Mouse (Mus musculus): ENCODE measurements around the gene Pde4dip.

Pde4dip gene

GRCm38 (mm10) chr3:97751566-97751965, 136.9 kb downstream of the Pde4dip start:
- DNase-seq (ENCODE audit: low read depth): no peak

- no peak for DNase-seq (ENCODE audit: low read depth)
Observed at GRCm38 (mm10) chr3:97748789-97749188, 139.7 kb downstream of the Pde4dip start.

- no peak for DNase-seq (ENCODE audit: low read depth)
Observed at GRCm38 (mm10) chr3:97742841-97743240, 145.7 kb downstream of the Pde4dip start.

GRCm38 (mm10) chr3:97735575-97735974, 152.9 kb downstream of the Pde4dip start:
- no peak for DNase-seq (ENCODE audit: low read depth)

DNA sequence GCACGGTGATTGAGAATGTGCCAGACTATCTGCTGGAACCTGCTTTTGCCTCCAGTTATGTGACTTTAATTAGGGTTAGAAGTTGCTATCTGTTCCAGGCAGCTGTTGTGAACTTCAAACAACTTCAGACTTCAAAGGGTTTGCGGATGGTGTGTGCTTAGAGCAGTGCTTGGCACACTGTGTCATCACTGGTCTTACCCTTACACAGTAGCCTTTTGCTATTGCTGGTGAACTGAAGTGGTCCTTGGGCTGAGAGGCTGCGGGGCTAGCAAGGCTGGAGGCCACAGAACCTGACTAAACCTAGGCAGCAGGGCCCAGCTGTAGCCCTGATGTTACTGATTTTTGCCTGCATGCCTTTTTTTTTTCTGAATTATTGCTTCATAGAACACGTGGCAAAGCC, 154.2 kb downstream of the Pde4dip start:
- no peak for DNase-seq (ENCODE audit: low read depth)

DNA sequence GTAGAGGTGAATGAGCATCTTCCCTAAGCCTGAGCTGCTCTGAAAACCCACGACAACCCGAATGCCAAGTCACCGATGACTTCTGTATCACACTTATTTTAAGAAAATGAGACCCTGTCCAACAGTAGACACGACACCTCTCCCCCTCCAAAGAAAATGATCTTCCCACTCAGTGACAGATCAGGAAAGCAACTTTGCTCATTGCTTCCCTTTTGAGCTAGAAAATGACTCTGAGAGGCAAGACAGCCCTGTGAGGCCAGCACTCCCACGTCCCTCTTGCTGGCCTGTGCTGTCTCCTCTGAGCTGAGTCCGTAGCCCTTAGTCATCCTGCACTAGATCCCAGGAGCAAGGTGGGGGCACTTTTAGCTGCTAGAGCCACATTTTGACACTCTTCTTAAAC, 155.9 kb downstream of the Pde4dip start:
- DNase-seq (ENCODE audit: low read depth): no peak

- DNase-seq (ENCODE audit: low read depth): no peak
Observed at GRCm38 (mm10) chr3:97730624-97731023, 157.9 kb downstream of the Pde4dip start.

GRCm38 (mm10) chr3:97730131-97730530, 158.4 kb downstream of the Pde4dip start:
- DNase-seq (ENCODE audit: low read depth): no peak

DNA sequence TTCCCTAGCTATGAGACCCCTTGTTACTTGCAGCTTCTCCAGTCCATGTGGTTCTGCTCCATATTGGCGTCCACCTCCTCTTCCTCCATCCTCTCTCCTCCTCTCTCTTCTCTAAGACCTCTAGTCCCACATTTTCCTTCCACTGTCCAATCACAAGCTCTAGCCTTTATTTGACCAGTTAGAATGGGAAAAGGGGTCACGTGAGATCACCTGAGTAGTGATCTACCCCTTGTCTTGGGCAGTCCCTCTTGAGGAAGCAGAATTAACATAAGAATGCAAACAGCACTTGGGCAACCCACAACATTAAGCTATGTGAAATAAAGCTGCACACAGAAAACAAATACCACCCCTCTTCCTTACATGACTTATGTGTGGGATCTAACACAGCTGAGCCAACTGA, 160.7 kb downstream of the Pde4dip start:
- no peak for DNase-seq (ENCODE audit: low read depth)

- DNase-seq (ENCODE audit: low read depth): no peak
Observed at GRCm38 (mm10) chr3:97719116-97719515, 169.4 kb downstream of the Pde4dip start.

- peak; percentile 16 for DNase-seq (ENCODE audit: low read depth)
Observed at GRCm38 (mm10) chr3:97715922-97716321, 172.6 kb downstream of the Pde4dip start.

- DNase-seq (ENCODE audit: low read depth): no peak
Observed at GRCm38 (mm10) chr3:97710881-97711280, 177.6 kb downstream of the Pde4dip start.

- peak; percentile 17 for DNase-seq (ENCODE audit: low read depth)
Observed at GRCm38 (mm10) chr3:97710134-97710533, 178.4 kb downstream of the Pde4dip start.

- DNase-seq (ENCODE audit: low read depth): no peak
Observed at GRCm38 (mm10) chr3:97706561-97706960, 181.9 kb downstream of the Pde4dip start.

- DNase-seq (ENCODE audit: low read depth): no peak
Observed at GRCm38 (mm10) chr3:97705508-97705907, 183.0 kb downstream of the Pde4dip start.

DNA sequence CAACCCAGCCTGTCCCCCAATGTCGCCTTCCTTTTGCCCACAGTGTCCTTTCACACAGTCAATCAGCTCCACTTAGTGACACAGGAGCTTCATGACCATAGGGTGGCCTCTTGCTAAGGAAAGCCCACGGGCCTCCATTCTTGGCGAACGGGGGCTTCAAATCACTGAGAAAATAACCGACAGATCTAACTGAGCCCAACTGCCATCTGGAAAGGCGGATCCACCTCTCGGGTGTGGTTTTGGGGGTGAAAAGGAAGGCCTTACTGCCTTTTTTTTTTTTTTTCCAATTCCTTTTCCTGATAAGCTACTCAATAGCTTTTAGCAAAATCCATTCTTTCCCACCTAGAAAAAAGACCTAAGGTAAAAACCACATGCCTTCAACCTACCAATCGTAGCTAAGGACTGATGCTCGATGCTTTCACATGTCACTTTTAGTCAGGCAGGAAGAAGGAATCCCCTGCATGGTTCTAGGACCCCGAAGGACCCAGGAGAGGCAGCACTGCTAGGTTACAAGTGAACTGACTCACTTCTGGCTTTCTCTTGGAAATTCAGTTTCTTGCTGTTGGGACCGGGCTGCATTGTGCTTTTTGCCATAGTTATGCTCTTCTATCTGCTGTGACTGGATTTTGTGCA, 185.9 kb downstream of the Pde4dip start:
- DNase-seq (ENCODE audit: low read depth): no peak

GRCm38 (mm10) chr3:97701198-97701597, 187.3 kb downstream of the Pde4dip start:
- no peak for DNase-seq (ENCODE audit: low read depth)

- DNase-seq (ENCODE audit: low read depth): no peak
Observed at GRCm38 (mm10) chr3:97699061-97699460, 189.4 kb downstream of the Pde4dip start.

GRCm38 (mm10) chr3:97697291-97697690, 191.2 kb downstream of the Pde4dip start:
- no peak for DNase-seq (ENCODE audit: low read depth)

- DNase-seq (ENCODE audit: low read depth): no peak
Observed at GRCm38 (mm10) chr3:97696866-97697265, 191.6 kb downstream of the Pde4dip start.

DNA sequence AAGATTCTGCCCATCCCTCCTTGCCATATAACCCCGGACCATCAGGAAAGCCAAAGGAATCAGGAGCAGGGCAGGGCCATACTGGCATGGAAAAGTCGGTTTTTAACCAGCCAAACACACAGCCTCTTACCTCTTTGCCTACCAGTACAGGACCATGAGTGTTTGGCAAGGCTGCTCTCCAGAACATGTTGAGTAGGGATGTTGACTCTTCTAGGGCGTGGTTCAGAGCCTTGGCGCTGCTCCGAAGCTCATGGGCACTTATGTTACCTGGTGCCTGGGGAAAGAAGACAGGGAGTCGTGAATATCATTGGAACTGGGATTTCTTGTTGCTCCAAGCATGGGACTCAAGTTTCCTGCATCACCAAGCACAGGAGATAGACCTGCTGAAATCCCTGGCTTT, 194.7 kb downstream of the Pde4dip start:
- no peak for DNase-seq (ENCODE audit: low read depth)

DNA sequence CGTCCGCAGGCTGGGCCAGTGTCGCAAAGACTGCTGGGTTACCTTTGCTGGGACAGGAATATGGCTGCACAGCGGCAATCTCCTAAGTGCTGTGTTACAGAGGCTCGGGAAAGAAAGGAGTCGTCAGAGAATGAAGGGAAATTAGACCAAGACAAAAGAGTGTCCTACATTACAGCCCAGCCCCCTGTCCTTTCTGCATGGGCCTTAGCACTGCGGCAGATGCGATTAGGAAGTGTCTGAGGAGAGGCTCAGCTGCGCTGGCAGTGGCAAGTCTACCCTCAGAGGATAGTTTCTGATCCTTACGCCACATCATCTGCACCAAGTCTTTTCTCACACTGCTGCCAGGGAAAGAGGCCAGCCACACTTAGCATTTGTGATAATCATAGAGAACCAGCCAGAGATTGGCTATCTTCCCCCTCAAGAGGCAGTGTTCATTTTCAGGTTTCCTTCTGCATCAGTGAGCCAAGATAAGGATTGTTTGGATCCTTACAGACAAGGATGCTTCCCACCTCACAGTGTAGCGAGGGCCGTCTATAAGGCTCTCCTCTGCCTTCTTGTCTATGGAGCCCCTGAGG, 197.0 kb downstream of the Pde4dip start:
- DNase-seq (ENCODE audit: low read depth): no peak

GRCm38 (mm10) chr3:97690590-97690989, 197.9 kb downstream of the Pde4dip start:
- no peak for DNase-seq (ENCODE audit: low read depth)

DNA sequence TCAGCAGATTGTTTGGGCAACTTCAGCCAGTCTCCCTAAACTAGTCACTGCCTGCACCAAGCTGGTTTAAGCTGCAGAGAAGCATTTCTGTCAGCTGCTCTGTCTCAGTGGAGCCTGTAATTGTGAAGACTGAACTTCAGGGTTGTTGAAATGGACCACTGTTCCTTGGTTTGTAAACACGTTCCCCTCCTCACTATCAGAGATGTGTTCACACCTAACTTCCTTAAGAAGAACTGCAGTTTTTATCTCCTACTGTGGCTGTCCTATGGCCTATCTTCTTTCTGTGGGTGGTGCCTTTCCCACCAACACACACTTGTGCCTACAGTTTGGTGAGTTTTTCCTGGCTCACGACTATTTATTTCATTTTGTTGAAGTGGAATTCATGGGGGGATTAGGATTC, 199.2 kb downstream of the Pde4dip start:
- DNase-seq (ENCODE audit: low read depth): no peak
